Mouse (Mus musculus): ENCODE results near the gene Nedd9.

DNA sequence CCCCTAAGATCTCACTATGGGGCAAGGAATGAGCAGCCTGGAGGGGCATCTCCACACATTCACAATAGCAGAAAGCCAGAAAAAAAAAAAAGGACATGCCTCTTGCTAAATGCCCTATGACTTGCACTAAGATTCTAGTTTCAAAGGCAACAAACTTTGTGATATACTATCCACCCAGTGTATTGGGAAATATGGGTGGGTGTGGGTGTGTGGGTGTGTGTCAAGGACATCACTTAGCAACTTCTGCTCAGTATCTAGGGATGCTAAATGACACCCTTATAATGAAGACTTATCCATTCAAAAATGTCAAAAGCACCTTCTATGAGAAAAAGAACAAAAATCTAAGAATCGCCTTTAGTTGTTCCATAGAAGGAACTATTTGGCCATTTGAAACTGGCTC is 40.6 kb downstream of the Nedd9 start:
- no peak for TF ChIP-seq CTCF (IDR thresholded peaks at IDR 0.05; ENCODE audit: low read depth, low read length)
- no peak for TF ChIP-seq POLR2A (IDR thresholded peaks at IDR 0.05; ENCODE audit: insufficient read depth, low read length)

Measured in ES-Bruce4 (cell line).